Comparison of ENCODE assay signal across 9 mouse cellular contexts in the genomic region with DNA sequence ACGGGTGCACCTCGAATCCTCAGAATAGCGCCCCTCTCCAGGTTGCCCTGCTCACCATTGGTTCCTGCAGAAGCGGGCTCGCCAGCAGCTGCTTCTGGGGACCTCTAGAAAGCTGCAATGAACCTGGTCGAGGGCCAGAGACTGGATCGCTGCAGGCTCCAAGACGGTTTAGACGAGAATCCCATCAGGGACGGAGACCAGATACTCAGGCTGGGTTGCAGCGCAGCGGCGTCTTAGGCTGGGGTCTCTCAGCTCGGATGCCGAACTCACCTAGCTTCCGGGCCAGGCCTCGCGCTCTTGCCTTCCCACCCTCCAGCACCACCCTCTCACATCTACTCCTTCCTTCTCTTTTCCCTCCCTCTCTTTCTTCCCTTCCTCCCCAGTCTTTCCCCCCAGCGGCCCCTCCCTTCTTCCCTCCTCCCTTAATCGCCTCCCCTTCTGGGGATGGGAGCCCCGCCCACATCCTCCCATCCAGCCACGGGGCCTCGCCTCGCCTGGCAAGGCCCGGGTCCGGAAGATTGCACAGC. TPM values are rescaled to one million over a fixed set of nuclear protein-coding genes. Genes with fewer than 3 reads are reported as not detected.
DNase-seq lines count a peak whose midpoint lies in the region; ATAC-seq lines count a peak whose summit lies in the region.
"Had no signal": no experiment of that assay in that cellular context is flagged by ENCODE, and none has a peak within 500 bp of the region (broad histone marks: within the 10 kb centered on the region; RNA-seq: fewer than 3 reads in every experiment).

Bmp4 (minus strand) TSS at position 421 of the 527 bp plus-strand sequence.

- peaks cover 33% of the 10 kb centered on the region for H3K27me3 ChIP-seq in embryonic facial prominence, embryonic 12.5 days
- H3K27me3 ChIP-seq in heart, embryonic 11.5 days (ENCODE audit: control insufficient read depth, insufficient read depth, low read length): peaks cover 22% of the 10 kb centered on the region
- H3K27me3 ChIP-seq in kidney, embryonic 16.5 days (ENCODE audit: insufficient read depth, low read length): peaks cover 22% of the 10 kb centered on the region
- H3K27me3 ChIP-seq: Patski had no signal

- DNase-seq in ES-CJ7 (ENCODE audit: low read depth, low spot score): peak; percentile 84
- peak; percentile 91 for DNase-seq in lung, postnatal 10 days
- DNase-seq in urinary bladder, adult 2 months (ENCODE audit: low spot score): no peak
- no peak for DNase-seq in cerebellum, adult 9-11 months
- no peak for DNase-seq in ovary, postnatal 10 days (ENCODE audit: low spot score)

- under 1% methylated on average over 26 of the region's 26 CpGs for WGBS in embryonic facial prominence, embryonic 12.5 days
- under 1% methylated on average over 26 of the region's 26 CpGs for WGBS in heart, embryonic 11.5 days (ENCODE audit: insufficient replicate concordance)
- 3% methylated on average over 26 of the region's 26 CpGs for WGBS in kidney, embryonic 16.5 days

- peak within 1 kb of the TSS; percentile 71 for H3K9ac ChIP-seq in embryonic facial prominence, embryonic 12.5 days
- peak within 1 kb of the TSS; percentile 73 for H3K9ac ChIP-seq in heart, embryonic 11.5 days (ENCODE audit: low read depth, low read length)
- H3K9ac ChIP-seq in kidney, embryonic 16.5 days (replicated peaks; ENCODE audit: low read length): peak within 1 kb of the TSS; percentile 74

- H3K4me1 ChIP-seq in embryonic facial prominence, embryonic 12.5 days: peaks cover 15% of the 10 kb centered on the region
- H3K4me1 ChIP-seq in heart, embryonic 11.5 days (ENCODE audit: control insufficient read depth, insufficient read depth, low read length): peaks cover 7% of the 10 kb centered on the region; the same call in 1 of the 2 replicates
- H3K4me1 ChIP-seq in kidney, embryonic 16.5 days (ENCODE audit: insufficient read depth, low read length): peaks cover 35% of the 10 kb centered on the region

- H3K27ac ChIP-seq in embryonic facial prominence, embryonic 12.5 days: peak within 1 kb of the TSS; percentile 63
- H3K27ac ChIP-seq in heart, embryonic 11.5 days (ENCODE audit: low read depth, low read length): peak within 1 kb of the TSS; percentile 51; the same call in 1 of the 2 replicates
- peak within 1 kb of the TSS; percentile 68 for H3K27ac ChIP-seq in kidney, embryonic 16.5 days (ENCODE audit: low read length)

- no peaks in the 10 kb centered on the region for H3K9me3 ChIP-seq in embryonic facial prominence, embryonic 12.5 days
- no peaks in the 10 kb centered on the region for H3K9me3 ChIP-seq in heart, embryonic 11.5 days (replicated peaks; ENCODE audit: control insufficient read depth, low read length)
- no peaks in the 10 kb centered on the region for H3K9me3 ChIP-seq in kidney, embryonic 16.5 days (ENCODE audit: low read length)

- peak within 1 kb of the TSS; percentile 60 for H3K4me3 ChIP-seq in embryonic facial prominence, embryonic 12.5 days
- peak within 1 kb of the TSS; percentile 64 for H3K4me3 ChIP-seq in heart, embryonic 11.5 days (ENCODE audit: low read depth, low read length)
- H3K4me3 ChIP-seq in kidney, embryonic 16.5 days (ENCODE audit: low read length): peak within 1 kb of the TSS; percentile 65

- no peaks in the 10 kb centered on the region for H3K36me3 ChIP-seq in embryonic facial prominence, embryonic 12.5 days
- no peaks in the 10 kb centered on the region for H3K36me3 ChIP-seq in heart, embryonic 11.5 days (ENCODE audit: control insufficient read depth, insufficient read depth, low read length)
- H3K36me3 ChIP-seq in kidney, embryonic 16.5 days (ENCODE audit: insufficient read depth, low read length): no peaks in the 10 kb centered on the region

- peak within 1 kb of the TSS; percentile 72 for H3K4me2 ChIP-seq in embryonic facial prominence, embryonic 12.5 days (replicated peaks)
- H3K4me2 ChIP-seq in heart, embryonic 11.5 days: peak within 1 kb of the TSS; percentile 78
- peak within 1 kb of the TSS; percentile 67 for H3K4me2 ChIP-seq in kidney, embryonic 16.5 days (replicated peaks; ENCODE audit: low read depth, low read length)

- 0 out of 2 replicates have a peak, but pooled peaks have one; percentile 37 for ATAC-seq in embryonic facial prominence, embryonic 12.5 days (ENCODE audit: insufficient number of reproducible peaks, insufficient read depth, low FRiP score, low TSS enrichment)
- 0 out of 2 replicates have a peak, but pooled peaks have one; percentile 18 for ATAC-seq in heart, embryonic 11.5 days (replicated peaks; ENCODE audit: insufficient number of reproducible peaks, low FRiP score, low TSS enrichment)
- ATAC-seq in kidney, embryonic 16.5 days (ENCODE audit: low FRiP score, low TSS enrichment): peak; percentile 20
- ATAC-seq: Patski had no signal

RNA-seq across cellular contexts. Expression of gene Bmp4, which starts in this region (rescaled TPM):
- polyA plus RNA-seq in embryonic facial prominence, embryonic 12.5 days (2016; fragmentation: Nextera tagmentation; extraction: Ambion mirVana): 41.5 and 45.7 TPM in 2 replicates
- 34.1 and 42.2 TPM in 2 replicates for polyA plus RNA-seq in heart, embryonic 11.5 days (2014; fragmentation: Nextera tagmentation; extraction: Ambion mirVana)
- polyA plus RNA-seq in kidney, embryonic 16.5 days (2015; fragmentation: Nextera tagmentation; extraction: Ambion mirVana): 43.0 and 43.3 TPM in 2 replicates
- 115 and 166 TPM in 2 replicates for polyA plus RNA-seq in urinary bladder, adult 2 months (2012; rRNA removed)

Comparison
In these comparisons a context has a peak if more than half of its experiments do, and no peak if none do; other contexts are left out.
1. DNase-seq: peak in ES-CJ7 (single experiment) and lung, postnatal 10 days (single experiment); none in urinary bladder, adult 2 months (single experiment), cerebellum, adult 9-11 months (single experiment) and ovary, postnatal 10 days (single experiment).
2. Peak in every context shown above with its lines, with median percentiles within 50 percentile points of each other: ATAC-seq, H3K27ac ChIP-seq, H3K4me2 ChIP-seq, H3K4me3 ChIP-seq and H3K9ac ChIP-seq.